Mouse (Mus musculus): Measurements from ENCODE around the gene Eif2b1.

The Eif2b1 gene

DNA sequence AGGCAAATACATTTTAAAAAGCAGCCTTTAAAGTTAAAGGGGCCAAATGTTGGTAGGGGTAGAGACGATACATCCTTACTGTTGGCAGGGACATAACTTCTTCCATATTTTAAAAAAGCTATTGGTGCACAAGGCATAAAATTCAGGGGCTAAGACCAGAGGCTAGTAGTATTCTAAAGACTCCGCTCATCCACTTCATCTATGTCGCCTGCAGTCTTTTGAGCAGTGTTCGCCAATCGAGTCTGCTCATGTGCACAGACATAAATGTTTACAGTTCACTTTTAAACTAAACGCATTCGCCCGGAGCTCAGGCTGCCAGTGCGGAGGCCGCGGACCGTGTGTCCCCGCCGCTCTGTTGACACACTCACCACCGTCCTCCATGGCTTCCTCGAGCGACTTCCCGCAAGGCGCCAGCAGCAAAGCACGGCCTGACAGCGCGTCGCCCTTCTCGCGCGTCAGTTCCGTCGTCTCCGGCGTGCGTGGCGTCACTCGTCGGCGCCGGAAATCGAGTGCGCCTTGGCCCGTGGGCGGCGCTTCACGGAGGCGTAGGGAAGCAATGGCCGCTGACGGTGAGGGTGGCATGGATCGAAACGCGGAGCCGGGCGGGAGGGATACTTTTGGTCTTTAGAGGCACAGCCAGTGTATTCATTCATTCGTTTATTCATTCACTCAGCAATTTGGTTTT lies at the start of gene Eif2b1, which contains the start of gene Gtf2h3:
Eif2b1 (minus strand) TSS at position 499 of the 685 bp plus-strand sequence.
Gtf2h3 (plus strand) TSS at position 508 of the 685 bp plus-strand sequence.
- WGBS: under 1% methylated on average over 51 of the region's 51 CpGs

DNA sequence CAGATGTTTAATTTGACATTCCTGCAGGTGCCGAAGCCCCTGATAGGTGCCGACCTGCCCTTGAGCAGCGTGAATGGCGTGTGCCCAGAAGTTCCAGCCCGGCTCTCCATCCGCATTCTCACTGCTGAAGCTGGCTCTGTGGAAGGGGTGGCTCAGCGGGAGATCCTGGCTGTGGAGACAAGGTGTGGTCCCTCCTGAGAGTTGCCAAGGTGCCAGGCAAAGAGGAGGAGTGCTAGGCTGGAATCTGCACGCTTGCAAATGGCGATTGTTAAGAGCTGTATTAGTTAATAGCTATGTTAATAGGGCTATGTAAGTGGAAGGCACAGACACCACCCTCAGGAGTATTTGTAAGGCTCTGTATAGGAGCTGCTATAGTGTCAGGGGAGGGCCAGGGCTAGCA lies 45.4 kb upstream of the Eif2b1 start:
- 93% methylated on average over 9 of the region's 9 CpGs for WGBS

DNA sequence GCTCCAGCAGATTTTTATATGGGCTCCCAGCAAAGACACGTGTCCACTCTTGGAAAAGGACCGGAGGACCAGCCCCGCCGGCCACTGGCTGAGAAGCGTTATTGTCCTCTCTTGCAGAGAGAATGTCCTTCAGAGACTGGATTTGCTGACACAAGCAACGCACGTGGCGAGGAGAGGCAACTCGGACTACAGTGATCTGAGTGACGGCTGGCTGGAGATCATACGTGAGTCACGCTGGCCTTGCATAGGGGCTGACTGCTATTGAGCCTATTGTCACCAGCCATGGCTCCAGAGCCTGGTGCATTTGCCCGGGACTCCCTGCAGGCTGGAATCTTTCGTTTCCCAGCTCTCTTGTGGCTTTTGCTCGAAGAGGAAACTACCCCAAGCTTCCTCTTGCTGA lies 44.0 kb upstream of the Eif2b1 start:
- WGBS: 72% methylated on average over 15 of the region's 15 CpGs

DNA sequence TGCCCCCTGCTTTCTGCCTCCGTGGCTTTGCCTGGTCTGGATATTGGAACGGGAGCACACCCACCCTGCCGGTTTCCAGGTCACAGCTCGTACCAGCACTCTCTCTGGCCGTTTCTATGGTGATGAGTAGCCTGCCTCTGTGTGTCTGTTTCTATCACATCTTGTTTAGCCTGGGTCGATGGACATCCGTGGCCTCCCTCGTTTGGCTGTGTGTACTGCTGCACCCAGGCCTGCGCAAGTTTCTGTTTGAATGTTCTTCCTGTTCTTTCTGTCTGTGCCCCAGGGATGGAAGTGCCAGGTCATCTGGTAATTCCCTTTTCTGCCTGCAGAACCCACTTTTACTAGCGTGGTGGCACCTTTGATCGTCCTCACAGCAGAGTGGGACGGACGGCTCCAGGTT lies 42.4 kb upstream of the Eif2b1 start:
- WGBS: 61% methylated on average over 13 of the region's 13 CpGs

DNA sequence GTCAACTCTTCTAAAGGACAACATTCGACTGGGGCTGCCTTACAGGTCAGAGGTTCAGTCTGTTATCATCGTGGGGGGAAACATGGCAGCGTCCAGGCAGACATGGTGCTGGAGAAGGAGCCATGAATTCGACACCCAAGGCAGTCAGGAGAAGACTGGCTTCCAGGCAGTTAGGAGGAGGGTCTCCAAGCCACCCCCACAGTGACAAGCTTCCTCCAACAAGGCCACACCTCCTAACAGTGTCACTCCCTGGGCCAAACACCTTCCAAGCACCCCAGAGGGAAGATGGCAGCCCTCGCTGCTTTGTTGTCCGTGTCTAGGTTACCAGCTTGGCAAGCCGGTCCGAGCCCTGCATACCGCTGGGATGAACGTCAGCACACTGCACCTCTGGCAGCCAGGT lies 39.8 kb upstream of the Eif2b1 start:
- WGBS: 95% methylated on average over 10 of the region's 10 CpGs

DNA sequence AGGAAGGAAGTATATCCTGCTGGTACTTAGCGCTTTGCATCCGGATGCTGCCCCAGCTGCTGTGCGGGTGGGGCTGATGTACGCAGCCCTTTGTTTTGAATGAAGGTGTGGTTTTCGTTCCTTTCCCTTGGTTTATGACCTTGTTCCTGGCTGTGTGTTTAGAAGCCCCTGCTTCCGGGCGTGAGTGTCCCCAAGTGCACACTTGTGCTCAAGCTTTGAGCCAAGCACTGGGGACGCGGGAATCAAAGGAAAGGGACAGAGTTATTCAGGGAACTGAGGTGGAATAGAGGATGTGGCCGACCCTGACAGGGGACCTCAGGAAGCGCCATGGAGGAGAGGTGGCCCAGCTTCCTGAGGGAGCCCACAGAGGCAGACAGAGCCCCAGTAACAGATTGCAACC lies 35.8 kb upstream of the Eif2b1 start:
- 79% methylated on average over 11 of the region's 11 CpGs for WGBS

DNA sequence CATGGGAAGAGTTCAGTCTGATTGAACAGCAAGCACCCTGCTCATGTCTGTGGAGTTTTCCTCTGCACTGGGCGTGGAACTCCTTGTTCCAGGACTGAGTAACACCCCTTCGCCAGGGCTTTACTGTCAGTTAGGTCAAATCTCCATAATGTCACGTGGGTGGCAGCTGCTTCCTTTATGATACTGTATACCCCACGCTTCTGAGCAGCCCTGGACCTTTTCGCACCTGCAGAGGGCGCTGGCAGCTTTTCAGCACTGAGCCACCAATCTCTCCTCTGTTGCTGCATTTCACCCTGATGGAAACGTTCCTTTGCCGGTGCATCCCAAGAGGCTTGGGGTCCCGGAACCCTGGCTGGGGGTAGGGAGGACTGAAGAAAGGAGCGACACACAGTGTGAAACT lies 32.0 kb upstream of the Eif2b1 start:
- WGBS: 81% methylated on average over 10 of the region's 10 CpGs

DNA sequence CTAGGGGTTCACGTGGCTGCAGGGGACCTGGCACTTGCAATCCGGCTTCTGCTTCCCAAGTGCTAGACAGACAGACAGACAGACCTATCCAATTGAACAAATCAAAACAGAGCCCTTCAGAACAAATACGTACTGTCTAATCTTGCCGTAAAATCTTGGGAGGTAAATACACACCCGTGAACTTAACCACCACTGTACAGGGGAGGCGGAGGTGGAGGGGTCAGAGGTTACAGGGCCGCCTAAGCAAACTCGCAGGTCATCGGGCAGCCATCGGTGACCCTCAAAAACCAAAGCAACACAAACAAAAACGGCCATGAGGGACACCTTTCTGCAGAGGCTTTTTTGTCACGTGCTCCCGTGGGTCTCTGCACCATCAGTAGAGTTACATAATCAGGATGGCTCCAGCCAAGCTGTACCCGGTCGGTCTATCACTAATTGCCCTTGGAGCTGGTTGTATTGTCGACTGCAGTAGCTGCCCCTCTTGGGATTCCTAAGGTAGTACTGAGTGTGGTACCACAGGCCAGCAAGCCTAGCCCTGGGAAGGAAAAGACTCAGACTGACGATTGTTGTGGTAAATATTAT lies 26.2 kb upstream of the Eif2b1 start:
- WGBS: 84% methylated on average over 17 of the region's 17 CpGs

DNA sequence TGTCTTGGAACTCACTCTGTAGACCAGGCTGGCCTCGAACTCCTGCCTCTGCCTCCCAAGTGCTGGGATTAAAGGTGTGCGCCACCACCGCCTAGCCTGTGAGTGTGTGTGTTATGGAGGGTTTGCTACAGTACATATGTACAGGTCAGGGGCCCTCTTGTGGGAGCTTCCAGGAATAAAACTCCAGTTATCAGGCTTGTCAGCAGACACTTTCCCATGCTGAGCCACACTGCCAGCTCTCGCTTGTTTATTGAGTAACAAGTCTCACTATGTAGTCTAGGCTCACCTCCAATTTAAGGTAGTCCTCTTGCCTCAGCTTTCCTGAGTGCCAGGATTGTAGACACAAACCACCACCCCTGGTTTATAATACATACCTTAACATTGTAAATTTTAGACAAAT lies 25.4 kb upstream of the Eif2b1 start:
- WGBS: 87% methylated on average over 4 of the region's 4 CpGs

DNA sequence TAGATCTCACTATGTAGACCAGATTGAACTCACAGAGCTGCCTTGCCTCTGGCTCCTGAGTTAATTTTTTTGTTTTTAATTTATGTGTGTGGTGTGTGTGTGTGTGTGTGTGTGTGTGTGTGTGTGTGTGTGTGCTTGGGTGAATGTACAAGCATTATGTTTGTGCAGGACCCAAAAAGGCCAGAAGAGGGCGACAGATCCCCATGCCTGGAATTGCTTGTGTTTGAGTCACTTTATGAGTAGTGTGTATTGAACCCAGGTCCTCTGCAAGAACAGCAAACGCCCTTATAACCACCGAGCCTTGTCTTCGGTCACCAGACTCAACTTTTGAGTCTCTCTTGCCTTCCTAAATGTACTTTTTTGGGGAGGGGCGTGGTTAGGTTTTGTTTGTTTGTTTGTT lies 23.4 kb upstream of the Eif2b1 start:
- 67% methylated on average over 5 of the region's 5 CpGs for WGBS

DNA sequence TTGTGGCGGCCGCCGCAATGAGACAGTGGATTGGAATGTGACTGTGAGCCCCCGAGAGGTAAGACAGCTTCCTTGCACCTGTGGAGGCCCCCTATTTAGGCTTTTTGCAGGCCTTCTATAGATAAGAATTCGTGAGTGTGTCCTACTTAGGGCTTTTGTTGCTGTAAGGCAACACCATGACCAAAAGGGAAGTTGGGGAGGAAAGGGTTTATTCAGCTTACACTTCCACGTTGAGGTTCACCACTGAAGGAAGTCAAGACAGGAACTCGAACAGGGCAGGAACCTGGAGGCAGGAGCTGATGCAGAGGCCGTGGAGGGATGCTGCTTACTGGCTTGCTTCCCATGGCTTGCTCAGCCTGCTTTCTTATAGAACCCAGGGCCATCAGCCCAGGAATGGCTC lies 20.8 kb upstream of the Eif2b1 start:
- 61% methylated on average over 8 of the region's 8 CpGs for WGBS

DNA sequence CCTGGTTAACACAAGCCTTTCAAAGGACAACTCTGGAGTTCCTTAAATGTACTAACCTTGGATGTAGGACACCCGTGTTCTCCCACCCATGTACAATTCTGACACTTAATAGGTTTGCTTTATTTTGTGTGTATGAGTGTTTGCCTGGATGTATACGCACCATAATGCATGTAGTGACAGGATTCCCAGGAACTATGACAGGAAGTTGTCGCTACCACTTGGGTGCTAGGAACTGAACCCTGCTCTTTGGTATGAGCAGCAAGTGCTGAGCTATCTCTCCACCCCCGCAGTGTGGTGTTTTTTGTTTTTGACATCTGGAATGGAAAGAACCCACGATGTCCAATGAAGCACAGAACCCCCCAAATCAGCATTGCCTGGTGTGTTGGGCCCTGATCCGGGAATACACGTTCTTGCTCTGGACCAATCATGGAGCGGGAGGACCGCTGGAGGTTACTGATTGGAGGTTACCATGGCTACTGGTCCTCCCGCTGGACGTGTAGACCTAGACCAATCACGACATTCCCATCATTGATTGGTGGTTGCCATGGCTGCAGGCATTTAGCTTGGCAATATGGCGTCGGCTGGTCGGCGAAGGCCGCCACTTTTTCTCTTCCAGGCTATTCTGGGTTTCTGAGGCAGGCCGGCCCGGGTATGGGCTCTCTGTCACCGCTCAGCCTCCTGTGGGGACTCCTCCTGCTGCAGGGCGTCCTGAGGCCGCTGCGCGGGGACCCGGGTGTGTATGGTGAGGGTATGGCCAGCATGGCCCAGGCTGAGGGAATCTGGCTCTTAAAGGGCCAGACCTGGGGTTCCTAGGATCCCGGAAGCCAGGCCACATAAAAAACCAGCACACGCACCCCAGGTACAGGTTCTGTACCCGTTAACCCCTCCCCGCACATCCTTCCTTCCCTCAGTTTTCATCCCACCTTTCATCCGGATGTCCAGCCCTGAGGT lies 19.6 kb upstream of the Eif2b1 start:
- 5% methylated on average over 30 of the region's 30 CpGs for WGBS

DNA sequence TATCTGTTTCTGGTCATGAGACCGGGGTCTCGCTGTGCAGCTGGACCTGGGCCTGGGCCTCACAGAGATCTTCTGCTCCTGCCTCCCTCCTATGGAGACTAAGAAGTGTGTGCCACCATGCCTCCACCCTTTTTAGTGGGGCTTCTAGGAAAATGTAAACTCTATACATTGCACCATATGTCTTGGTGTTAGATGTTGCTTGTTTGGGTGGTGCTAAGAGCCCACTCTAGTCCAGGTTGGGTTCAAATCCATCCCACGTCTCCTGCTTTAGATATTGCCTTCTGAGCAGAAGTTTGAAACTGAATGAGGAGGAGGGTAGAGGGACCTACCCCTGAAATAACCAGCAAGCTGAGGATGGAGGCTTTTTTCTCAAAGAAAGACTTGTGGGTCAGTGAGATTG lies 13.8 kb upstream of the Eif2b1 start:
- WGBS: 75% methylated on average over 3 of the region's 3 CpGs

DNA sequence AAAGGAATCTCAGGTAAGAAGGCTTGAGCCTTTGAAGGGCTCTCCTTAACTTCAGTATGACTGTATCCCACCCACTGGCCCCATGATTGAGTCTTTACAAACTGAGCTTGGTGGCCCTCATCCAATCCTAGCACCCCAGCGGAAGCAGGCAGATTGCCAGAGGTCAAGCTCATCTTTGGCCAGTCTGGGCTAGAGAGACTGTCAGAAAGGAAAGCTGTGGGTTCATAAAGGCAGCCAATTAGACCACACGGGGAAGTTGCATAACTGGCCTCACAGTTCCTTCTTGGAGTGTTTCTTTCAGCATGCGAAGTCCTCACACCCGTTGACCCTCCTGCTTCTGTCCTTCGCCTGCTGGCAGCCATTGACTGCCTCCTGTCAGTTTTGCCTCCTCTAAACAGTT lies 3.6 kb upstream of the Eif2b1 start:
- 75% methylated on average over 5 of the region's 5 CpGs for WGBS

DNA sequence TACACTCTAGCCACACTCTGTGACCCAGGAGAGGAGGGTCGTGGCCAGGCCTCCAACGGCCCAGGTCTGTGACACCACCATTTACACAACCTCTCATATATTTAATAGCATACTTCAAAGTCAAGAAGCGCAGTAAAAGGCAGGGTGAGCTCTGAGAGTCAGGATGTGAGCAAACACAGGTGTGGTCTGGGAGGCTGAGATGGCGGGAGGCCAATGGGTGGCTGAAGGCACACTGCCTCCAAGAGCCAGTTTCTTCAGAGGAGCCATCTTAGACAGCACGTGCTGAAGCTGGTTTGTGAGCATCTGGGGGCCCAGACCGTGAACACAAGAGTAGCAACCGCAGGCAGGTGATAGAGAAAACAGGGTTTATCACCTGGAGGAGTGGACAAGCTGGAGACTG lies 3.5 kb downstream of the Eif2b1 start:
- WGBS: 91% methylated on average over 7 of the region's 7 CpGs

DNA sequence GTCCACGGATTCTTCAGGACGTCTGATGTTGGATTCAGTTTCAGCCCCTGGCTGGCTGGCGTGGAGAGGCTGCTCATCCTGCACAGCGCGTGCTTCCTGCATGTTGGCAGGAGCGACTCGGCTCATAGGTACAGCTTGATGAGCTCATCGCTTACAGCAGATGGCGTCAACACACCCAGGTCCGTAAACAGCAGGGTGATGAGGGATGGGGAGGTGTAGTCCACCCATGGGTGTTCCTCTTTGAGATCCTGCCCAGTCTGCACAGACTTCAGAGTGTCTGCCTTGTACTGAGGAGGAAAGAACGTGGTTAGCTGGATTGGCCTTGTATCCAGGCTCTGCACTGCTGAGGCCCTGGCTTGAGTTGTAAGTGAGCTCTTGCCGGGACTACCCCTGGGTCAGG lies 7.9 kb downstream of the Eif2b1 start:
- 56% methylated on average over 12 of the region's 12 CpGs for WGBS

DNA sequence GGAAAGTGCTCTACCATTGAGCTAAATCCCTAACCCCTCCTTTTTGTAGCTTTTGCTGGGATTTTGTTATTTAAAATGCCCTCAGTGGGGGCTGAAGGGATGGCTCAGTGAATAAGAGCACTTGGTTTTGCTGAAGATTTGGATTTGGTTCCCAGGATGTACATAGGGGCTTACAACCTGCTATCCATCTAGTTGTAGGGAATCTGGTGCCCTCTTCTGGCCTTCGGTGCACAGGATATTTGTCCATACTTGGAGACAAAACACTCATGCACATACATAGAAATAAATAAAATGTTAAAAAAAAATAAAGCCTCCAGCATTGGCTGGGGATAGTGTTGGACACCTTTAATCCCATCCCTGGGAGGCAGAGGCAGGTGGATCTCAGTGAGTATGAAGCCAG lies 23.8 kb downstream of the Eif2b1 start:
- WGBS: 71% methylated on average over 1 of the region's 1 CpGs

DNA sequence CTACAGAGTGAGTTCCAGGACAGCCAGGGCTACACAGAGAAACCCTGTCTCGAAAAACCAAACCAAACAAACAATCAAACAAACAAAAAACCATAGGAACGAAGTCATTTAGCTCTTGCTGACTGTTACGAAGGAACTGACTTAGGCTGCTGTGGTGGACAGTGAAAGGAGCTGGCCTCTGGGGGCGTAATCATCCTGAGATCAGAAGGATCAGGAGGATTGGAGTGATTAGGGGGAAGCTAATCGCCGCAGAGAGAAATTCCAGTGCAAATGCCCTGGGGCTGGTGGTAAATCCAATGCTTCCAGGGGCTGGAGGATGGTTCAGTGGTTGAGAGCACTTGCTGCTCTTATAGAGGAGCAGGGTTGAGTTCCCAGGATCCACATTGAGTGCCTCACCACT lies 25.3 kb downstream of the Eif2b1 start:
- 60% methylated on average over 6 of the region's 6 CpGs for WGBS

DNA sequence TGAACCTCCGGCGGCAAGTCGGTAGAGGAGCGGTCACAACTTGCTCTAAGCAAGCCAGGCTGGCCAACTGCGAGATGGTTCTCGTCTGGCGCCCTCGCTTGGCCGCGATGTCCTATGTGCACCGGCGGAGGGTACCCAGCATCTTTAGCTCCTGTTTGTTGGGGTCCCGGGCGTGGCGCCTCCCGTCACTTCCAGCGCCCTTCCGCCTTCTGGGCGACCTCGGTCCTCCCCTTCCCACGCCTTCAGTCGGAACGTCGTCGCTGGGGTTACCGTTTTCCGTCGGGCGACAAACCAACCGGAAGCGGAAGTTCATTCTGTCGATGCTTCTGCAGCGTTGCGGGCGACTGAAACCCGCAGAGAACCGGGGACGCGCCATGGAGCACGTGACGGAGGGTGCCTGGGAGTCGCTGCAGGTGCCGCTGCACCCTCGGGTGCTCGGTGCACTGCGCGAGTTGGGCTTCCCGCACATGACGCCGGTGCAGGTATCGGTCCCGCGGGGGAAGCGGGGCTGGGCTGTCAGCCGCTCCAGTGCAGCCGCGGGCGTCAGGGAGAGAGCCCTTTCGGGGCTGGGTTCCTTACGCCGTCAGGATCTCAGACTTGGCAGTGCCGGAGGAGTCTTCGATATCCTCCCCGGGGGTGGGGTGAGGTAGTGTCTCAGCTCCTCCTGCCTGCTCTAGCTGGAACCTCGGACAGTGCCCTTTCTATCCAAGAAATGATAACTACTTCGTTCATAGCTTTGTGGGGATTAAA lies 26.2 kb downstream of the Eif2b1 start, which contains the start of gene Ddx55:
Ddx55 (plus strand) TSS at position 307 of the 750 bp plus-strand sequence.
- WGBS: under 1% methylated on average over 66 of the region's 66 CpGs

DNA sequence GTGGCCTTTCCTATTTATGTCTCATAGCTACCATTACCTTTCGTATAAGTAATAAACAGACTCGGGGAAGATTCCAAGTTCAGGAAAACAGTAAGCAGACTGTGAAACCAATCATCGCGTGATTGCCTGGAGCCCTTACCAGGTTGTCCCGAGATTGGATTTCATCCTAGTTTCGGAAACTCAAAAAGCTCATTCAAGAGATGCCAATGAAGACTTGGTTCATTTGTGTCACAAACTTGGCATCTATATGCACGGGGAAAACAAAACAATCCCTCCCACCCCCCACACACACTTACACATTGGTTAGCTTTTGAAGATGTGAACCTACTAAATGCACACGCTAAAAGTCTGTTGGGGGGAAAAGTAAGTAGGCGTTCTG lies 26.8 kb downstream of the Eif2b1 start:
- WGBS: 2% methylated on average over 9 of the region's 9 CpGs

DNA sequence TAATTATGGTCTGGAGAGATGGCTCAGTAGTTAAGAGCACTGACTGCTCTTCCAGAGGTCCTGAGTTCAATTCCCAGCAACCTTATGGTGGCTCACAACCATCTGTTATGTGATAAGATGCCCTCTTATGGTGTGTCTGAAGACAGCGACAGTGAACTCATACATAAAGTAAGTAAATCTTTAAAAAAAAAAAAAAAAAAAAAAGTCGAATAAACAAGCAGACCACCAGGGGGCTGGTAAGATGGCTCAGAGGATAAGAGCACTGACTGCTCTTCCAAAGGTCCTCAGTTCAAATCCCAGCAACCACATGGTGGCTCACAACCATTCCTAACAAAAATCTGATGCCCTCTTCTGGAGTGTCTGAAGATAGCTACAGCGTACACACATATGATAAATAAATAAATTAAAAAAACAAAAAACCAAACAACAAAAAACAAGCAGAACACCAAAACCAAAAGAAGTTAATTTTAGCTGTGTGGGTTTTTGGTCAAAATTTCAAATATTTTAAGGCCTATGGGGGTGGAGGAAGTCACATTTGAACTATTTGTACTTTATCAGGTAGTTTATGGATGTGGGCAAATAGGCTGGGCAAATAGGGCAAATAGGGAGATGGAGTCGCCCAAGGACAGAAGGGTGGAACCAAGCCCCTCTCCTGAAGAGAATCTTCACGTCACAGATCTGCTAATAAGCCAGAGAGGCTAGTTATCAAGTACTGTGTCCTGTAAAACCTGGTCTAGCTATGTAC lies 27.4 kb downstream of the Eif2b1 start:
- WGBS: 23% methylated on average over 5 of the region's 5 CpGs

Data from cerebral cortex, adult 2 months (tissue).